Mouse (Mus musculus): Measurements from ENCODE around the gene Frem2.

Gene Frem2

DNA sequence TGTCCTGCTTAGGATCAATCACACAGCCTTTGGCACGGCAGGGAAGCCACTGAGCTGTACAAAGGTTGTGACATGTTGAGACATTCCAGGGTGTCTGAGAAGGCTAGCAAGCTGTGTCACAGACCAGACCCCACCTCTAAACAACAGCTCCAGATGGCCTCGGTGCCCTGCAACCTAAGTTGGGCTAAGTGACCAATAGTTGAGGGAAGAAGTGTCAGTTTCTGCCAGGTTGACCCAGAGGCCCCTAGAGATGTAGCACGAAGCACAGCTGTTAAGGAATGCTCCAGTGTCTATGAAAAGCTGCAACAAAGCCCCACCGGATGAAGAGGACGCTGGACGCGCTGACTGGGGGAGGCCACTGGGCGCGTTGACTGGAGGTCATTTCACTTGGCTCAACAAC, 83.0 kb downstream of the Frem2 start:
- ChIA-PET POLR2A (interaction anchor here in 1 of 4 experiments (0.7 to 1.1 kb wide), 3 partner anchors 19 to 1347 kb away, joined by 3 to 9 read pairs (median 3); no protein-coding TSS in a partner anchor), CTCF (no interaction called here)

DNA sequence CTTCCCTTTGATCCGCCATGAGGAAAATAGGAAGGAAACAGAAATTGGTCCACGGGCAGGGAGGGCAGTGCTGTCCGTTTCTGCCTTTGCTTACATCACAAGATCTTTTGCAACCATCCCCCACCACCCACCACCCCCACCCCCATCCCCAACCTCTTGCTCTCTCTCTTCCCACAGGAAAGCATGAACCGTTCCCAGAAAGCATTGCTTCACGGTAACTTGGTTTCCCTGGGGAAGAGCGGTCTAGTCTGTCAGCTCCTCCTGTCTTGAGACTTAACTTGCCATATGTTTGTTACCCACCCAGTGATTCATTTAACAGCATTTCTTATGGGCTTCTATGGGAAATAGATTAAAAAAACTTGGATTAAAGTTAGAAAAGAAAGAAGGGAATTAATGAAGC, 85.5 kb downstream of the Frem2 start:
- POLR2A ChIA-PET: interaction anchor here in 3 of 4 experiments (0.7 to 1.7 kb wide), 3 partner anchors 9 to 512 kb away, joined by 3 to 8 read pairs (median 3); no protein-coding TSS in a partner anchor
- CTCF ChIA-PET: no interaction called here

DNA sequence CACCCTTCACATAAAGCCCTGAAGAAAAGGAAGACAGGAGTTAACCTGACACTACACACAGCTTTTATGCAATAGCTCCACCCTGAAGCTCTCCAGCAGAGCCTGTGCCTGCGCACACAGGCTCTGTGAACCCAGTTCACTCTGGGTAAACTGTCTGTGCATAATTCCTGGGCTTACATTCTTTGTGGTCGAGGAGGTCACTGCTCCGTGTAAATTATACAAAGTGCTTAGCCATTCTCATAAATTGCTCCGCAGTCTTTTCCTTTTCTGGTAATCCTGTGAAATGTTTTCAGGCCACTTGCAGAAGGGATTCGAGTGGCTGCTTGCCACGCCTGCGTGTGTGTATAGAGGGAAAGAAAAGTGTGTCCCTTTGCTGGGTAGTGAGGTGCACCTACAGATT, 92.6 kb downstream of the Frem2 start:
- CTCF ChIA-PET: interaction anchor here in 2 of 4 experiments (0.5 to 0.9 kb wide), 3 partner anchors 12 to 26 kb away, joined by 3 read pairs; no protein-coding TSS in a partner anchor

DNA sequence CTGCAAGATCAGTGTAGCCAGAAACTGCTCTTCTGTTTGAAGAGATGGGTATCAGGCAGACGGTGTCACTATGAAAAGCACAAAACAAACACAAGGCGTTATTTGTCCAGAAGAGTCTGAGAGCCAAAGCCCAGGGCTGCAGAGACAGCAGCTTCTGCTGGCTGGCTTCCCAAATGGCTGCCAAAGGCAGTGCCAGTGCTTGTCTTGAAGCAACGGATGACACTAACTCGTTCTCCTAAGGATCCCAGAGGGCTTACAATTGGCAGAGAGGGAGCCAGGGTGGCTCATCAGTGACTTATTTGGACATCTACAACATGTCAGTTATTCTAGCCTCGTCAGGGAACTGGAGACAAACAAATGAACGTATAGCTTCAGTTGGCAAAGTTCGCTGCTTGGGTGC, 93.4 kb downstream of the Frem2 start:
- POLR2A ChIA-PET: interaction anchor here in 2 of 4 experiments (0.8 to 1.5 kb wide), 5 partner anchors 9 to 87 kb away, joined by 3 to 5 read pairs (median 4); no protein-coding TSS in a partner anchor
- CTCF ChIA-PET: interaction anchor here in 1 of 4 experiments (0.5 to 0.6 kb wide), 2 partner anchors 12 to 25 kb away, joined by 3 read pairs; no protein-coding TSS in a partner anchor

More for the DNA sequence above, 92.6 kb downstream of the Frem2 start:
- POLR2A ChIA-PET: interaction anchor here in 2 of 4 experiments (0.8 to 1.5 kb wide), 5 partner anchors 10 to 86 kb away, joined by 3 to 5 read pairs (median 4); no protein-coding TSS in a partner anchor

DNA sequence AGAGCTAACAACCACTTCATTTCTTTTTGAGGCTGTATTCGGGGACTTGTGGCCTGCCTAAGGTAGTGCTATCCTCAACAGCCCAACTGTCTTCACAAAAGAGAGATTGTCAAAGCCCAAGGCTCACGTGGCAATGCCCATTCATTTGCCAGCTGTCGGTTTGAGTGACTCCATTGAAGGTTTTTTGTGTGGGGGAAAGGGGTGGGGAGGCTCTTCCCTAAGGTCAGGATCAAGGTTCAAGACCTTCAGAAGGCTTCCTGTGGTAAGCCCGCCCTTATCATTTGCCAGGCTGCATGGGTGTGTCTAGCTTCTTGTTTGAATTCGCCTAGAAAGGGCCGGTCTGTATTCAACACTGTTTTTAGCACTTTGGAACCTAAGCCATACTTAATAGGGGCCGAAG, 95.3 kb downstream of the Frem2 start:
- CTCF ChIA-PET: interaction anchor here in 2 of 4 experiments (0.9 to 1.2 kb wide), 6 partner anchors 9 to 603 kb away, joined by 3 to 5 read pairs (median 4); no protein-coding TSS in a partner anchor
- POLR2A ChIA-PET: interaction anchor here in 2 of 4 experiments (0.7 to 2.2 kb wide), 15 partner anchors 8 to 105 kb away, joined by 3 to 10 read pairs (median 4); partner anchors contain the start of gene Frem2 (in 1 of the 2)

DNA sequence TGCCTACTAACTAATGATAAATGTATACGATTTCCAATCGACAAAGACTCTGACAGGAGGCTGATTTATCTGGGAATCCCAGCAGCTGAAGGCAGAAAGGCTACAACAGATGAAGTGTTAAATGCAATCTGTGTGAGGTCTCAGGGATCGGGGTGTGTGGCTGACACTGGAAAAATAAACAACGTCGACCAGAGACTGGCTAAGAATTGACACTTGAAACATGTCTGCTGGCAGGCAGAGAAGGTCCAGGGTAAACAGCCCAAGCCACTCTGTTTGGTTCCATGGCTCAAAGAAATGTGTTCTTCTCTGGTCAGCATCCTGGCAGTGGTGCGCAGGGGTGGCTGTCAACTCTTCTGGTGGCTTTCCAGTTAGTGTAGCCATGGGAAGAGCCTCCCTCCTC, 98.1 kb downstream of the Frem2 start:
- ChIA-PET POLR2A (no interaction called here), CTCF (no interaction called here)

DNA sequence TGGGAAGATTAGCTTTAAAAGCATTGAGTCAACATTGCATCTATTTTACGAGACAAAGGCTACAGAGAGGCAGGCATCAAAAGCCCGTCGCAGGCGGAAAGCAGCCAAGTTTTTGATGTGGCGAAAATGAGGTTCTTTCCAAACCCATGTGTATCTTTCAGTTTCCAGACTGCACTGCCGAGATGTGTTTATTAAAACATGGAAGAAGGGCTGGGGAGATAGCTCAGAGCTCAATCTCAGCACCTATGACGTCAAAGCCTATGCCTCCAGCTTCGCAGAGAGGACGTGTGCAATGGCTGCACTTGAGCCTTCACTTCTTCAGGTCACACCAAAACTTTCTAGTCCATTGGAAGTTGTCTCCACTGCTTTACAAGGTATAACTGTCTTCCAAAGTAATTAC, 98.9 kb downstream of the Frem2 start:
- ChIA-PET POLR2A (interaction anchor here in 2 of 4 experiments (0.5 to 0.6 kb wide), 2 partner anchors 830 to 1239 kb away, joined by 3 to 7 read pairs; no protein-coding TSS in a partner anchor), CTCF (no interaction called here)

DNA sequence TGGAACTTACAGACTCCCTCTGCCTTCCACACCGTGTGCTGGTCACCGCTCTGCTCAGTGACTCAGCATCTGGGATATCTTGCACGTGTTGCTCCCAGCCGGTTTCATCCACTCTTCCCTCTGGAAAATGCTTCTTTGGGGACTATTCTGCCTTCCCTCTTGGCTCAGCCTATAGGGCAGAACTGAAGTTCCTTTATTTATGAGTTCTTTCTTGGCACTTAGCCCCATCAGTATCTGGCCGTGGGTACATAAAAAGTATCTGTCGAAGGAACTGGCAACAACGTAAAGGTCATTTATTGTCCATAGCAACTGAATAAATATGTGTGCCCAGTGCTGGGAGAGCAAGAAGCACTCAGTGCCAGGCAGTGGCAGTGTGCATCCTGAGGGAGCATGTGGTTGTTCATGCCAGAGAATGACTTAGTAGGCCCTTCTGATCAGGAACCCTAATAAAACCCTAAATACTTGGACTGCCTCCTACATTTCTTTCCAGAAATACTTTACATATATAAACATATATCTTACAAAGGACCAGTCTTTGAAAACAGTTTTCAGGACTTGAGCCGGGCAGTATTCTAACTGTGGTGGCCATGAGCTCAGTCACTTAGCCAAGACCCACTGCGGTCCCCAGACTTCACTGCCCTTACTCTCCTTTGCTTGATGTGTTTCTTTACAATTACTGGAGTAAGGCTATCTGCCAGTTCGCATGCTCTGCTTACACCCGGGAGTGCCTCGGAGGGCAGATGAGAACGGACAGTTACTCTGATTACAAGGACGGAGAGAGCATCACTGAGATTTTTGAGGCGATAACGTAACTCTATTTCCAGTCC, 99.6 kb downstream of the Frem2 start:
- CTCF ChIA-PET: no interaction called here
- POLR2A ChIA-PET: interaction anchor here in 2 of 4 experiments (0.5 to 0.6 kb wide), 2 partner anchors 238 to 830 kb away, joined by 3 to 7 read pairs; no protein-coding TSS in a partner anchor

DNA sequence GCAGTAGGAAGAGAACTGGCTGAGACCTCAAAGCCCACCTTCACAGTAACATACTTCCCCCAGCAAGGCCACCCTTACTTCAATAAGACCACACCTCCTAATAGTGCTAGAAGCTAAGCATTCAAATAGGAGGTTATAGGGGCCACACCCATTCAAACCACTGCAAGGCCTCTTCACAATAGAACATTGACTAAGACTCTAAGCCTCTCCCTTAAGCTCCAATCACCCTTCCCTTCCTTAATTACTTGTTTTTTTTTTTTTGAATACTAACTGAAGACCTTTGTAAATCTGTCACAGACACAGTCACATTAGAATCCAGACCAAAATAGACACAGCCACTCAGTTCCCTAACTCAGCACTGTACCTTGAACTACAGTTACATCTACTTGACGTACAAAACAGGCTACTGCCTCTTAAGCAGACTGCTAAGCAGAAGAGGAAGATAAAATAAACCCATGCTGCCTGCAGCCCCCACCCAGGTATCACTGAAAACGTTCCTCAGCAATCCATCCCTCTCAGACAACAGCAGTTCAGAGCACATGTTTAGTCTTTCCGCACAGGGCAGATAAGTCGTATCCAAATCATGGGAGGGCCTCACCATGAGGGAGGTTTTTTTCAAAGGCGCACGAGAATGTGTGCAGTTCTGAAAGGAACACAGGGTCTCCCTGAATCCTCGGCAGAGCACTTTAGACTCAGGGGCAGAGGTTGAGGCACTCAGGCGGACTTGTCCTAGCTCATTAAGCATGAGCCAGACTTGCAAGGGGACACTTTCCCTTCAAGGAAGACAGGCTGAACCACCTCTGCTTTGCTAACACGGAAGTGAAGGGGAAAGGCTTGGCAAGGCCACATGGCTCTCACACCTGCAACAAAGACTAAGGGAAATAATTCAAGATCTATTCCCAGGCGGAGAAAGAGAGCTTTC, 101.9 kb downstream of the Frem2 start:
- POLR2A ChIA-PET: interaction anchor here in 3 of 4 experiments (0.6 to 1.7 kb wide), 11 partner anchors 9 to 453 kb away, joined by 3 to 9 read pairs (median 3); partner anchors contain the start of gene Frem2 (in 2 of the 3)
- CTCF ChIA-PET: interaction anchor here in 1 of 4 experiments (0.6 kb wide), 1 partner anchor 1243 kb away, joined by 4 read pairs; no protein-coding TSS in a partner anchor

DNA sequence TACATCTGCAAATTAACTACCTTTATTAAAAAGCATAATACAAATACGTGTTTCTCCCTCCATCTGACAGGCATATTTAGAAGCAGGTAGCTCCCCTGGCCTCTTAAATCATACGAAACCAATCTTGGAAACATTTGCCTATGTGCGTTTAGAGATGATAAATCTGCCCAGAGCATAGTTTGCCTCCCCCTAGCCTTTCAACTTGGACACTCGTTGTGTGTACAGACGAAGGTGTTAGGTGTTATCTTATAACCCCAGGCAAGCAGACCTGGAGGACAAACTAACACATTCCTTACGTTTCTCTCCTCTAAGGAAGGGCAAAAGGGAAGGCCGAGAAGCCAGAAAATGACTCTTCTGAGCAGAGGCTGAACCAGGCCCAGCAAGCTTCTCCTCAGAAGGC, 104.5 kb downstream of the Frem2 start:
- CTCF ChIA-PET: interaction anchor here in 1 of 4 experiments (1.5 kb wide), 1 partner anchor 9 kb away, joined by 3 read pairs; no protein-coding TSS in a partner anchor

DNA sequence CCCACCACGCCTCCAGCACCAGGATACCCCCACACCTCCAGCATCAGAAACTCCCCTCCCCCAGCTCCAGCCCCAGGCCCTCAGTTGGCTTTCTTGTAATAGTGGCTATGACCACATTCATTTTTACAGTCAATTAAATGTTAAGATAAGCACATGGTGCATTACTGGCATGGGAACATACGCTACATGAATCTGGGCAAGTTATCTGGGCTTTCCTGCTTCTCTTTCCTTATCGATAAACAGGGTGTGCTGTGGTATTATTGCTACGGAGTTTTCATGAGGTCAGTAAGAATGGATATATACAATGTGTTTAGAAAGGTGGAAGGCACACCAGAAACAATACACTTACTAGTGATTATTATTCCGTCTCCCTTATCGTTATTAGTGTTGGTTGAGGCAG, 125.1 kb downstream of the Frem2 start:
- POLR2A ChIA-PET: no interaction called here
- CTCF ChIA-PET: no interaction called here

More for the DNA sequence above, 104.5 kb downstream of the Frem2 start:
- POLR2A ChIA-PET: interaction anchor here in 1 of 4 experiments (1.7 kb wide), 1 partner anchor 9 kb away, joined by 6 read pairs; no protein-coding TSS in a partner anchor

DNA sequence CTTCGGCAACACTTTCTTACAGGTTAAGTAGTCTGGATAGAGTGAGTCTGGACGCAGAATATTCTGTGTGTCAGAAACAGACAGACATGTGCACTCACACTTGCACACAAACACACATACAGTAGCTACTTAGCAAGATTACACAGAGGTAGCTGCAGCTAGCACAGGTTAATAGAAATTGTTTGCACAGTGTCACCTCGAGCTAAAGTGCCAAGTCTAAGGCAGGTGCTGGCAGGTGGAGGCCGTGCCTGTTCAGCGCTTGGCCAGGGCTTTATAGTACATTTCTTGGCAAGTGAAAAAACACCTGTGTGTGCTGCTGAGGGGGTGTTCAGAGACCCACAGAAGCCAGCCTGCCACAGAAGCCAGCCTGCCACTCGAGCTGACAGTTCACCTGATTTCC, 126.8 kb downstream of the Frem2 start:
- CTCF ChIA-PET: interaction anchor here in 1 of 4 experiments (0.5 kb wide), 1 partner anchor 338 kb away, joined by 5 read pairs; no protein-coding TSS in a partner anchor

DNA sequence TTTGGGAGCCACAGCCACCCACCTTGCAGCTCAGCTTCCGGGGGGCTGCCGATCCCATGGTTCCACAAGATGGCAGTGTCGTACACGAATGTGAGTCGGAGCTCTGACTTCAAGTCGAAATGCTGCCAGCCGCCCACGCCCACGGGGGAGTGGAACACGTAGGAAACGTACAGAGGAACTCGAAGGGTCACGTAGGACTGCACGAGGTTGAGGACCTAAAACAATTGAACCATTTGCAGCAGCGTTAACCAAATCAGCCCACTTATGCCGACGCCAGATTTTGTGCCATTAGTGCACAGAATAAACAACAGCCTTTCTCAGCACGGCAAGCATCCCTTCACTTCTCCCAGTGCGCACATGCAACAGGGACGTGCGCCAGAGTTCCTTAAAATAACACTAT, 131.4 kb downstream of the Frem2 start:
- CTCF ChIA-PET: interaction anchor here (0.6 to 2.5 kb wide), 21 partner anchors 15 to 1086 kb away, joined by 3 to 20 read pairs (median 4); partner anchors contain the start of gene Frem2 (in 3 of the 4)
- POLR2A ChIA-PET: interaction anchor here in 3 of 4 experiments (0.5 to 1.1 kb wide), 6 partner anchors 9 to 1144 kb away, joined by 3 to 5 read pairs (median 4); no protein-coding TSS in a partner anchor

More for the DNA sequence above, 126.8 kb downstream of the Frem2 start:
- POLR2A ChIA-PET: no interaction called here

DNA sequence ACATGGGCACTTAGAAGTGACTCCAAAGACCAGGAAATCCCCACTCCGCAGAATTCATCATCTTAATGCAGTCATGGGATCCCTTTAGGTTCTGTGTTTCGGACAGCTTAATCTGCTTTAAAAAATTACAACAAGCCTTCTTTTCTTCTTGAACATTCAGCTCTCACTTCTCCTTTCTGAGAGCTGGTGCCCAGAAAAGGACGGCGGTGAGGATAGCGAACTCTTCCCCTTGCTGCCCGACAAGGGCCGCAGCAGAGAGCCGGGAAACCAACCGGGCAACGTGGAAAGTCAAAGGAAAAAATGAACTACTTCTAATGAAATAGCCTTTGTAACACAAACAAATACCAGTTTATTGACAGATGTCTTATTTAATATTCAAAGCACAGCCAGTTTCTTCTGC, 134.4 kb downstream of the Frem2 start:
- POLR2A ChIA-PET: no interaction called here

DNA sequence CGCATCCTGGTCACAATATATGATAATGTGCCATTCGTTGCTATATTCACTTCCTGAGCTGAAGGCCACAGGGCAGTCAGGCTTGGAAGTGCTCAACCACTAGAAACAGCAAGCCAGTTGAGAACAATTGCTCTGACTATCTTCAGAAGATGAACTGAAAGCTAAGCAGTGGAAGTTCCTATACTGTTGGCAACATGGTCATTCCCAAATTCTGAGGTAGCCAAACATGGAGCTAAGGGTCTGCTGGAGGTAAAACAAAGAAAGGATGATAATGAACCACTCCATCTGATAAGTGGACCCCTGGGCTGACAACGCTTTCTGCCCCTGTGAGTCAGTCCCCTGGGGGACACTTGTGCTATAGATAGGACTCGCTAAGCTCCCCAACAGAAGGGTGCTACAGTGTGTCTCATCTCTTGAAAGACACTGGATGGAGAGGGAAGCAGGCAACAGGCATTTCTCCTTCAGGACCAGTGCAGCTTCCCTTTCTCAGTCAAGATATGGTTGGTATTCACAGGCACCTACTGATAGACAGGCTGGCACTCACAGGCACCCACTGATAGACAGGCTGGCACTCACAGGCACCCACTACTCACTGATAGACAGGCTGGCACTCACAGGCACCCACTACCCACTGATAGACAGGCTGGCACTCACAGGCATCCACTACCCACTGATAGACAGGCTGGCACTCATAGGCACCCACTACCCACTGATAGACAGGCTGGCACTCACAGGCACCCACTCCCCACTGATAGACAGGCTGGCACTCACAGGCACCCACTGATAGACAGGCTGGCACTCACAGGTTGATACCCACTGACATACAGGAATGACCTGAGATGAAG, 142.7 kb downstream of the Frem2 start:
- POLR2A ChIA-PET: no interaction called here

More for the DNA sequence above, 134.4 kb downstream of the Frem2 start:
- CTCF ChIA-PET: no interaction called here

DNA sequence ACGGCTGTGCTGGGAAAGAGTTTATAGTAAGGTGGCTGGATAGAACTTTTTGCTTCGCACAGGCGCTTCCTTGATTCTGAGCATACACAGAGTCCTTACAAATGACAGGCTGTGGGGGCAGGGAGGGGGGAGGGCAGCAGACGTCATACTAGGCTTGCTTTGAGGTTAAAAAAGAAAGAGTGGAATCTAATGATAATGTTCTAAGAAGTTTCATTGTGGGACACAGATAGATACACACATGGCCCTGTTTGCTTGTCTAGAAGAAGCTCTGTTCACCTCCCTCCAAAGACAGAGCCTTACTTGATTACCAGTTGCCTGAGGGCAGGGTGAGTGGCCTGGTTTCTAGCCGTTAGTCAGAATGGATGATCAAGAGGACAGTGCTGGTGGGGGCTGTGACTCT, 144.1 kb downstream of the Frem2 start:
- CTCF ChIA-PET: no interaction called here
- POLR2A ChIA-PET: no interaction called here

More for the DNA sequence above, 142.7 kb downstream of the Frem2 start:
- CTCF ChIA-PET: no interaction called here

DNA sequence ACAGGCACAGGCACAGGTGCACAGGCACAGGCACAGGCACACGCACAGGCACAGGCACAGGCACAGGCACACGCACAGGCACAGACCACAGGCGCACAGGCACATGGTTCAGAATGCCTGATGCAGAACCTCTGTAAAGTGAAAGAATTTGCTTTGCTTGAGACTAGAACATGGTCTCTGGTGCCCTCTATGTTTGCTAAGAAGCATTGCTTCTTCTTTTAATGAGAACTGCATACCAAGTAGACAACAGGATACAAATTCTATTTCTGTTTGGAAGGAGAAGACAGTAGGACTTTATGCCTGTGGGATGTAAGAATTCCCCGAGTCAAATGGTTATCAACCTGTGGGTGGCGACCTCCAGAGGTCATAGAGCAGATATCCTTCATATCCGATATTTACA, 154.7 kb downstream of the Frem2 start:
- POLR2A ChIA-PET: no interaction called here

More for the DNA sequence above, 154.7 kb downstream of the Frem2 start:
- CTCF ChIA-PET: no interaction called here
